Mouse (Mus musculus) cortical plate, adult 2 months (tissue): ENCODE measurements around the gene Elmsan1.

ENCODE experiments used
- CTCF ChIP-seq: fragments of 200-500 bp; IDR thresholded peaks from 2 replicates; pipeline ENCODE4 v1.5.1; 2011; ENCODE audit warnings: mild to moderate bottlenecking, control low read depth, low read length; ENCODE audit not compliant: insufficient read depth; ENCODE audit errors: extremely low read depth
- POLR2A ChIP-seq: fragments of 200-500 bp; IDR thresholded peaks from 2 replicates; pipeline ENCODE4 v1.6.1; 2011; ENCODE audit warnings: mild to moderate bottlenecking, low read length, control low read depth; ENCODE audit not compliant: insufficient read depth; ENCODE audit errors: extremely low read depth

- TF ChIP-seq CTCF (no peak), POLR2A (no peak)
Observed at GRCm38 (mm10) chr12:84142281-84143050, 76.2 kb downstream of the Elmsan1 start.
